23 mouse cellular contexts compared by ENCODE assay signal in the genomic region with DNA sequence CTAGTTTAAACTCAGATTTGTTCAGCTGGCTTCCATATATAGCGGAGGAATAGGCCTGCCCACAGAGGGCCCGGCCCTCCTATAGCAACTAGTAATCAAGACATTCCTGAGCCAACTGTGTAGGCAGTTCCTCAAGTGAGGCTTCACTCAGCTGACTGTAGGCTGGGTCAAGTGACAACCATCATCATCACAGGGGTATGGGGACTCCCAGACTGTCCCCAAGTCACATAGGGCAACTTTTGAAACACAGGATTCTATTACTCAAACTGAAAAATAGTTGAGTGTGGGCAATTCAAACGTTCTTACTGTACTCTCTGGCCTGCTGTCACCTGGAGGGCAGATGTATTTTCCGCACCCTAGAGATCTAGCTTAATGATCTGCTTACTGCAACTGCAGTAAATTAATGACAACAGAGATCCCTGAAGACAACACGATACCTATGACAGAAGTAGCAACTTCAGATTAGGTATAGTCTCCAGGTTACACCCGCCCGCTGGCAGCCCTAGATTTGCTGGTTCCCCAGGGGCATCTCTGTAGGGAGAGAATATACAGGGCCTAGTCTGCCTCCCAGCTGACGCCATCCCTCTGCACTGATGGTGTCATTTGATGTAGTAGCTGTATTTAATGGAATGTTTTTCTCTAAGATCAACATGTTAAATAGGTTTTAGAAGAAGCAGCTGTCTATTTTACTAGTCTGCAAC. TPM values are rescaled to one million over a fixed set of nuclear protein-coding genes. Genes with fewer than 3 reads are reported as not detected.
A peak's percentile ranks its signal among the peaks of the same experiment; 100 is the strongest.
DNase-seq lines count a peak whose midpoint lies in the region; ATAC-seq and TF ChIP-seq lines count a peak whose summit lies in the region.
"Had no signal": no experiment of that assay in that cellular context is flagged by ENCODE, and none has a peak within 500 bp of the region (broad histone marks: within the 10 kb centered on the region; RNA-seq: fewer than 3 reads in every experiment).

No protein-coding gene starts in this region.

- WGBS in liver, embryonic 11.5 days: 85% methylated on average over 8 of the region's 8 CpGs
- 77% methylated on average over 8 of the region's 8 CpGs for whole genome bisulfite sequencing in embryonic facial prominence, embryonic 15.5 days
- WGBS in heart, embryonic 12.5 days: 86% methylated on average over 8 of the region's 8 CpGs

- TF ChIP-seq EP300 in CH12.LX (IDR thresholded peaks at IDR 0.05; ENCODE audit: low read length): 0 out of 2 replicates have a peak, but pooled peaks have one; percentile 26

- intact Hi-C loops in left cerebral cortex, postnatal 25 days (cut with DNase I): no loop called here

- no peaks in the 10 kb centered on the region for H3K36me3 ChIP-seq in liver, embryonic 11.5 days (ENCODE audit: control insufficient read depth, insufficient read depth, low read length)
- peaks cover 0 to 2% of the 10 kb centered on the region in 2 experiments for H3K36me3 ChIP-seq in CH12.LX (replicated peaks in 1 of 2; ENCODE audit: control insufficient read depth in 1 of 2, insufficient read depth in 1 of 2, low read length in 1 of 2)
- H3K36me3 ChIP-seq in embryonic facial prominence, embryonic 15.5 days: 0 out of 2 replicates have a peak, but pooled peaks cover 4% of the 10 kb centered on the region
- peaks cover 3% of the 10 kb centered on the region; the same call in 1 of the 2 replicates for H3K36me3 ChIP-seq in heart, embryonic 12.5 days
- H3K36me3 ChIP-seq: embryonic facial prominence, embryonic 13.5 days; forebrain, embryonic 10.5 days; forebrain, embryonic 12.5 days had no signal

- in situ Hi-C loops in CH12.LX (cut with MboI; ENCODE audit: low pct_ligation_motif_present, low pct_unique_long_range_greater_than_20kb, low sequenced_read_pairs): no loop called here

- no peak overlapping the region for H3K4me2 ChIP-seq in liver, embryonic 11.5 days
- H3K4me2 ChIP-seq in CH12.LX (ENCODE audit: insufficient read depth, low read depth, poor library complexity, severe bottlenecking): no peak overlapping the region
- H3K4me2 ChIP-seq in embryonic facial prominence, embryonic 15.5 days (replicated peaks): no peak overlapping the region
- no peak overlapping the region for H3K4me2 ChIP-seq in heart, embryonic 12.5 days
- H3K4me2 ChIP-seq: embryonic facial prominence, embryonic 13.5 days; forebrain, embryonic 12.5 days had no signal

- H3K27me3 ChIP-seq in liver, embryonic 11.5 days (replicated peaks; ENCODE audit: control insufficient read depth, insufficient read depth, low read length): no peaks in the 10 kb centered on the region
- H3K27me3 ChIP-seq in CH12.LX (replicated peaks): no peaks in the 10 kb centered on the region
- no peaks in the 10 kb centered on the region for H3K27me3 ChIP-seq in embryonic facial prominence, embryonic 15.5 days
- no peaks in the 10 kb centered on the region for H3K27me3 ChIP-seq in heart, embryonic 12.5 days (replicated peaks)
- H3K27me3 ChIP-seq: embryonic facial prominence, embryonic 13.5 days; forebrain, embryonic 12.5 days; Patski had no signal

- peaks cover 24% of the 10 kb centered on the region for H3K4me1 ChIP-seq in liver, embryonic 11.5 days (replicated peaks; ENCODE audit: control insufficient read depth, insufficient read depth, low read length)
- peaks cover 10 to 47% of the 10 kb centered on the region in 2 experiments for H3K4me1 ChIP-seq in CH12.LX (ENCODE audit: control insufficient read depth in 1 of 2, insufficient read depth in 2 of 2)
- peaks cover 8% of the 10 kb centered on the region; the same call in 1 of the 2 replicates for H3K4me1 ChIP-seq in embryonic facial prominence, embryonic 15.5 days
- 0 out of 2 replicates have a peak, but pooled peaks cover 3% of the 10 kb centered on the region for H3K4me1 ChIP-seq in heart, embryonic 12.5 days (replicated peaks)
- H3K4me1 ChIP-seq: forebrain, embryonic 10.5 days; forebrain, embryonic 12.5 days had no signal

- no peak for ATAC-seq in liver, embryonic 11.5 days (replicated peaks; ENCODE audit: low FRiP score)
- ATAC-seq in embryonic facial prominence, embryonic 15.5 days (ENCODE audit: insufficient number of reproducible peaks, low FRiP score, low TSS enrichment, low read depth): peak; percentile 71
- ATAC-seq in heart, embryonic 12.5 days (ENCODE audit: insufficient number of reproducible peaks, low FRiP score): no peak
- ATAC-seq: activated CD4-positive, CD25-positive, alpha-beta regulatory T cell, adult 4 months; forebrain, embryonic 14.5 days; forebrain, embryonic 16.5 days; Patski had no signal

- dilution Hi-C loops in CH12.LX (cut with MboI; ENCODE audit: extremely low pct_ligation_motif_present, extremely low pct_unique_long_range_greater_than_20kb, low sequenced_read_pairs): no loop called here

- no peak for TF ChIP-seq CTCF in CH12.LX (conservative IDR thresholded peaks at IDR 0.05 in 1 of 2, IDR thresholded peaks at IDR 0.05 in 1 of 2; ENCODE audit: low read depth in 2 of 2, low read length in 2 of 2)

- no peak overlapping the region for H3K27ac ChIP-seq in liver, embryonic 11.5 days (ENCODE audit: low read depth, low read length)
- H3K27ac ChIP-seq in CH12.LX (ENCODE audit: insufficient read depth, low read depth): no peak overlapping the region
- H3K27ac ChIP-seq in embryonic facial prominence, embryonic 15.5 days (replicated peaks): no peak overlapping the region
- no peak overlapping the region for H3K27ac ChIP-seq in heart, embryonic 12.5 days (ENCODE audit: poor library complexity, severe bottlenecking)
- H3K27ac ChIP-seq: embryonic facial prominence, embryonic 13.5 days; forebrain, embryonic 10.5 days; forebrain, embryonic 12.5 days had no signal

- H3K9me3 ChIP-seq in liver, embryonic 11.5 days (ENCODE audit: control insufficient read depth, low read length): no peaks in the 10 kb centered on the region
- no peaks in the 10 kb centered on the region for H3K9me3 ChIP-seq in CH12.LX (replicated peaks; ENCODE audit: low read length)
- H3K9me3 ChIP-seq in embryonic facial prominence, embryonic 15.5 days (replicated peaks): no peaks in the 10 kb centered on the region
- no peaks in the 10 kb centered on the region for H3K9me3 ChIP-seq in heart, embryonic 12.5 days (replicated peaks)
- H3K9me3 ChIP-seq: embryonic facial prominence, embryonic 13.5 days; forebrain, embryonic 10.5 days; forebrain, embryonic 12.5 days; G1E had no signal

- no peaks in the 10 kb centered on the region for H3K79me2 ChIP-seq in CH12.LX (replicated peaks; ENCODE audit: control insufficient read depth, extremely low read depth, insufficient read depth, poor library complexity, severe bottlenecking)

- H3K9ac ChIP-seq in liver, embryonic 11.5 days (ENCODE audit: low read depth, low read length): no peak overlapping the region
- H3K9ac ChIP-seq in CH12.LX (ENCODE audit: insufficient read depth, low read depth): no peak overlapping the region
- H3K9ac ChIP-seq in embryonic facial prominence, embryonic 15.5 days: no peak overlapping the region
- H3K9ac ChIP-seq in heart, embryonic 12.5 days: no peak overlapping the region
- H3K9ac ChIP-seq: embryonic facial prominence, embryonic 13.5 days; forebrain, embryonic 12.5 days had no signal

- DNase-seq in liver: peak; percentile 40
- no peak for DNase-seq in liver, embryonic 11.5 days (ENCODE audit: low spot score)
- DNase-seq in CH12.LX (ENCODE audit: extremely low read depth): peak; percentile 13
- no peak for DNase-seq in left cerebral cortex, postnatal 25 days (ENCODE audit: low spot score in 2 of 2)
- DNase-seq: adrenal gland, adult 8-10 months; adrenal gland, postnatal 14 days; adrenal gland, postnatal 36 days; cerebellum, adult 11-12 months; cerebellum, adult 2 months; cerebellum, adult 9-10 months; cerebellum, postnatal 10 days; cerebellum, postnatal 25 days had no signal

- no peak overlapping the region for H3K4me3 ChIP-seq in liver, embryonic 11.5 days (ENCODE audit: low read depth, low read length)
- no peak overlapping the region for H3K4me3 ChIP-seq in CH12.LX (replicated peaks in 1 of 3; ENCODE audit: low read depth in 2 of 3, low read length in 2 of 3, poor library complexity in 1 of 3)
- no peak overlapping the region for H3K4me3 ChIP-seq in embryonic facial prominence, embryonic 15.5 days (replicated peaks)
- no peak overlapping the region for H3K4me3 ChIP-seq in heart, embryonic 12.5 days
- H3K4me3 ChIP-seq: embryonic facial prominence, embryonic 13.5 days; erythroblast, embryonic 14.5 days; forebrain, embryonic 10.5 days; forebrain, embryonic 12.5 days had no signal

- TF ChIP-seq POLR2A in CH12.LX (IDR thresholded peaks at IDR 0.05; ENCODE audit: low read depth, low read length): no peak

- TF ChIP-seq RAD21 in CH12.LX (IDR thresholded peaks at IDR 0.05; ENCODE audit: low read depth, low read length): no peak

TF ChIP-seq in CH12.LX, 34 proteins besides CTCF, POLR2A, EP300 and RAD21:
- TF ChIP-seq IRF4 (IDR thresholded peaks at IDR 0.05; ENCODE audit: low read depth, low read length) (peak; percentile 25; the same call in 1 of the 2 replicates), RCOR1 (conservative IDR thresholded peaks at IDR 0.05; ENCODE audit: low read depth, low read length) (no peak), BHLHE40 (IDR thresholded peaks at IDR 0.05; ENCODE audit: low read depth, low read length) (peak; percentile 58), MAX (IDR thresholded peaks at IDR 0.05; ENCODE audit: low read length) (no peak), USF2 (conservative IDR thresholded peaks at IDR 0.05; ENCODE audit: low read depth, low read length) (no peak), ZKSCAN1 (IDR thresholded peaks at IDR 0.05; ENCODE audit: borderline replicate concordance, low read depth, low read length) (no peak), ETS1 (conservative IDR thresholded peaks at IDR 0.05; ENCODE audit: low read depth, low read length) (peak; percentile 58), ZC3H11A (IDR thresholded peaks at IDR 0.05; ENCODE audit: low read depth, low read length) (no peak), JUN (IDR thresholded peaks at IDR 0.05; ENCODE audit: insufficient read depth, low read depth, low read length) (no peak)
TF ChIP-seq in CH12.LX: peak in this region for 3.

RNA-seq across cellular contexts. Expression of a gene that starts 19.1 kb away (rescaled TPM):
- 19.4 and 20.3 TPM in 2 replicates for polyA plus RNA-seq in liver, embryonic 11.5 days (2014; fragmentation: Nextera tagmentation; extraction: Ambion mirVana)
- total RNA-seq in CH12.LX (2012; rRNA removed) (1.6 and 1.7 TPM in 2 replicates), CH12.LX (2014; rRNA removed) (3.0 TPM in 2 replicates)
- polyA plus RNA-seq in CH12.LX (2012; ENCODE audit: insufficient read length, low read depth): 4.1 and 4.6 TPM in 2 replicates
- 24.8 and 25.0 TPM in 2 replicates for polyA plus RNA-seq in embryonic facial prominence, embryonic 15.5 days (2015; fragmentation: Nextera tagmentation; extraction: Ambion mirVana)
- total RNA-seq in left cerebral cortex, postnatal 25 days (2021): 10 to 100 TPM; 55.7 to 64.4 TPM
- 10.7 TPM in 2 replicates for polyA plus RNA-seq in heart, embryonic 12.5 days (2016; fragmentation: Nextera tagmentation; extraction: Ambion mirVana)

Comparison
In these comparisons a context has a peak if more than half of its experiments do, and no peak if none do; other contexts are left out.
1. DNase-seq: peak in liver (single experiment) and CH12.LX (single experiment); none in liver, embryonic 11.5 days (single experiment) and left cerebral cortex, postnatal 25 days (0 of 2).